Mouse (Mus musculus) layer of hippocampus, adult 6 months (tissue): ENCODE measurements around the gene Olfr373. TPM values are rescaled to one million over a fixed set of nuclear protein-coding genes. Genes with fewer than 3 reads are reported as not detected.

Experiments
- long read RNA-seq, 2 experiments: library from polyadenylated mRNA; unstranded; transcript quantifications; one replicate each; pipeline ENCODE4 v2.0.0; 2019 to 2020
- polyA plus RNA-seq: library from polyadenylated mRNA; unstranded; fragments of <200 nt; fragmentation: Nextera tagmentation; gene quantifications from 2 replicates; pipeline ENCODE4 v1.2.3, GENCODE M21; 2021

The Olfr373 gene
- not detected in 2 replicates for polyA plus RNA-seq
- long read RNA-seq, experiment 1, result 0 reads
- long read RNA-seq, experiment 2, result 0 reads

GRCm38 (mm10) chr8:72082877-72083276 lies at the start of gene Olfr373:
Gene Olfr373 (plus strand): TSS chr8:72083177.

GRCm38 (mm10) chr8:72040918-72041317 lies 42.1 kb upstream of the Olfr373 start, which contains the start of gene Olfr372:
Gene Olfr372 (plus strand): TSS chr8:72041218.

GRCm38 (mm10) chr8:72106740-72107139 lies 23.8 kb downstream of the Olfr373 start, which contains the start of gene Olfr374:
Gene Olfr374 (plus strand): TSS chr8:72107040.

GRCm38 (mm10) chr8:72134756-72135445 lies 51.9 kb downstream of the Olfr373 start, which contains the start of gene Tpm4:
Gene Tpm4 (plus strand): TSS chr8:72134975.

Other genes starting within 250 kb of the Olfr373 start
- gene Zfp709, start 201.2 kb upstream of the Olfr373 start, polyA plus RNA-seq, result 3.2 and 3.5 TPM in 2 replicates
- gene Zfp882, start 174.6 kb upstream of the Olfr373 start, polyA plus RNA-seq, result 1.8 and 2.6 TPM in 2 replicates
- gene Zfp617, start 174.5 kb upstream of the Olfr373 start, polyA plus RNA-seq, result 12.5 and 14.8 TPM in 2 replicates
- gene Zfp961, start 132.1 kb upstream of the Olfr373 start, polyA plus RNA-seq, result 10.0 and 12.2 TPM in 2 replicates
- 0.30 TPM in 1 of 2 replicates, not detected in the other for gene Cyp4f18, start 73.6 kb upstream of the Olfr373 start, polyA plus RNA-seq
- gene Olfr372, start 42.0 kb upstream of the Olfr373 start, polyA plus RNA-seq, result not detected in 2 replicates
- gene Olfr374, start 23.9 kb downstream of the Olfr373 start, polyA plus RNA-seq, result not detected in 2 replicates
- 25.5 and 26.8 TPM in 2 replicates for gene Tpm4, start 51.8 kb downstream of the Olfr373 start, polyA plus RNA-seq
- 50.2 and 54.8 TPM in 2 replicates for gene Rab8a, start 78.0 kb downstream of the Olfr373 start, polyA plus RNA-seq
- not detected in 2 replicates for gene Hsh2d, start 106.5 kb downstream of the Olfr373 start, polyA plus RNA-seq
- gene Cib3, start 129.7 kb downstream of the Olfr373 start, polyA plus RNA-seq, result not detected in 2 replicates
- not detected in 2 replicates for gene Gm11034, start 130.5 kb downstream of the Olfr373 start, polyA plus RNA-seq
- 54.1 and 54.6 TPM in 2 replicates for gene Fam32a, start 136.6 kb downstream of the Olfr373 start, polyA plus RNA-seq
- 92.6 and 104 TPM in 2 replicates for gene Ap1m1, start 156.8 kb downstream of the Olfr373 start, polyA plus RNA-seq
- 8.9 and 9.6 TPM in 2 replicates for gene Gm10282, start 222.1 kb downstream of the Olfr373 start, polyA plus RNA-seq
- gene Klf2, start 235.9 kb downstream of the Olfr373 start, polyA plus RNA-seq, result 0.63 and 0.69 TPM in 2 replicates